Mouse (Mus musculus): Measurements from ENCODE around the gene Mbd6.

GRCm38 (mm10) chr10:127330212-127330611 is 41.4 kb upstream of the Mbd6 start:
- no peak for TF ChIP-seq EP300 (IDR thresholded peaks at IDR 0.05)
- no peak for TF ChIP-seq CTCF (IDR thresholded peaks at IDR 0.05)
